Mouse (Mus musculus) T-helper 1 cell (primary cell): ENCODE measurements around the gene Slc13a3.

Source experiments
- in situ Hi-C: fragments of 300-600 bp; cut with MboI, MseI; formaldehyde crosslinking; loops from one replicate; pipeline ENCODE4 v1.15.1; 2025; ENCODE audit warnings: high pct_unique_total_duplicates

Slc13a3 gene

GRCm38 (mm10) chr2:165367047-165367520, 105.9 kb downstream of the Slc13a3 start:
- in situ Hi-C loops, result no loop called here

DNA sequence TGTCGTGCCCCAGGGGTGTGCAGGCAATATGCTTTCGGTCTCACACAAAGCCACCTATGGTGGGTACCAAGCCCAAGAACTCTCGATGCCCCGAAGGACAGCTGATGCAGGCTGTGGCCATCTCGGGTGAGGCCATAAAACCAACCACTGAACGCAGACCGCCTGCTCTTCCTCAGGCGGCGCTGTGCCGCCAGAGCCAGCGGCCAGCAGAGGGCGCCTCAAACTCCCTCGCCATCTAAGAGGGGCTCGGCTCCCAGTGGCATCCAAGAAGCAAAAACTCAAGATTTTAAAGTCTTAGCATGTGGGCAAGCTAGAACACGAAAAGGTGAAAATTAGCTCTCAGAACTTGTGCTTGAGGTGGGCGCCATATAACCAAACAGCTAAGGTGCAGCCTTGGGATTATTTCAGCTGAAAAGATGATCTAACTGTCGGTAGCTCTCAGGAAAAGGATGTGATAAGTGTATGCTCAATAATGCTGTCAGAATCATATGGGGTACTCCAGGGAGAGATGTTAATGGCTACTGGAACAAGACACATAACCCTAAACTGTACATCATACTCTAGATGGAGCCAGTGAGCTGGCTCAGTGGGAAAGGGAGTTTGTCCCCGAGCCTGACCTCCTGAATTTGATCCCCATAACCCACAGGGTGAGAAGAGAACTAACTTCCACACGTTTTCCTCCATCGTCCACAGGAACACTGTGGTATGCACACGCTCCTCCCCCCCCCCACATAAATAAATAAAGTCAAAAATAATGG, 108.5 kb downstream of the Slc13a3 start:
- in situ Hi-C loops, result loop anchor here (5.0 kb wide), 2 partner anchors 128 to 287 kb away; partner anchors contain the start of gene Trp53rka

DNA sequence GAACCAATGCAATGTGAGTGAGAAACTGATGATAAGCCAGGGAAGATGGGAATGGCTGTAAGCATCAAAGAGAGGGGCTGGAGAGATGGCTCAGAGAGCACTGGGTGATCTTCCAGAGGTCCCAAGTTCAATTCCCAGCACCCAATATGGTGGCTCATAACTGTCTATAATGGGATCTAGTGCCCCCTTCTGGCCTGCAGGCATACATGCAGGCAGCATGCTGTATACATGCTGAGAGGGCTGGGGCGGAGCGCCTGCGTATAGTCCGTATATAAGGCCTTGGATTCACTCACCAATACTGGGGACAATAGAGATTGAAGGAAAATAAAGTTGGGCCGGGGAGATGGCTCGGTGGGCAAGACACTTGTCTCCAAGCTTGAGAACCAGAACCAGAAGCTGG, 109.7 kb downstream of the Slc13a3 start:
- in situ Hi-C loops, result loop anchor here (5.0 kb wide), 2 partner anchors 129 to 286 kb away; partner anchors contain the start of gene Trp53rka

DNA sequence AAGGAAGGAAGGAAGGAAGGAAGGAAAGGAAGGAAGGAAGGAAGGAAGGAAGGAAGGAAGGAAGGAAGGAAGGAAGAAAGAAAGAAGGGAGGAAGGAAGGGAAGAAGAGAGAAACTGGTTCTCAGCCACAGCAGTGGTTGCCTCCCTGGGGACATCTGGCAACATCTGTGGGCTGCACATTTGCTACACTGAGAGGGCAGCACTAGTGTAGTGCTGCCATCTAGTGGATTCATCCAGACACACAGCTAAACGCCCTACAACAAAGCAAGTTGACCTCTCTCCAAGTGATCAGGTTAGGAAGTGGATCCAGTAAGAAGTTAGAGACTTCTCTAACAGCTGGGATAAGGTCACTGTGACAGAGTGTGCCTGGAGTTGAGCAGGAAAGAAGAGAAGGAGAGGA, 112.2 kb downstream of the Slc13a3 start:
- in situ Hi-C loops, result loop anchor here (5.0 kb wide), 2 partner anchors 131 to 284 kb away; partner anchors contain the start of gene Trp53rka
